Mouse (Mus musculus) cerebellum, postnatal 25 days (tissue): ENCODE measurements at regions not wholly inside any gene's neighbourhood (a gene's known extent, or its start where the extent isn't known, plus 50 kb on each side); places are given as distances from the start of the nearest gene placed in this dataset.
A peak's percentile ranks its signal among the peaks of the same experiment; 100 is the strongest.

ENCODE experiments used
- DNase-seq, 2 experiments: peaks; one replicate each; pipeline ENCODE4 v3.0.0; 2021; ENCODE audit warnings: mixed read lengths in 2 of 2

DNA sequence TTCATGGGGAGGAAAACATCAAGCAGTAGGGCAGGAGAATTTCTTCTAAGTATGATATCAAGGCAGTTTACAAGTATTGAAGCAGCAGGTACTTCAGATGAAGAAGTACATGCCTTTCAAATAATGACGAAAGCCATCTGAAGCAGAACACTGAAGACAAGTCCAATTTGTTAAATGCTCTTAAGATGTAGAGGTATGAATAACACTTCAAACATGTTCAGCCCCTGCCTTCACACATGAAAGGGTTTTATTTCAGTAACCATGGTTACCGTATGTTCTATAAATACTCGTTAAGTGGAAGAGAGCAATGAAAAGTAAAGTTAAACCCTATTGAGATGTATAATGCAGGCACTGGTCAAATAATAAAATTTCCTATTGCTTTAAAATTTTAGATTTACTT is 101.8 kb downstream of the Mospd2 start:
- DNase-seq: no peak

DNA sequence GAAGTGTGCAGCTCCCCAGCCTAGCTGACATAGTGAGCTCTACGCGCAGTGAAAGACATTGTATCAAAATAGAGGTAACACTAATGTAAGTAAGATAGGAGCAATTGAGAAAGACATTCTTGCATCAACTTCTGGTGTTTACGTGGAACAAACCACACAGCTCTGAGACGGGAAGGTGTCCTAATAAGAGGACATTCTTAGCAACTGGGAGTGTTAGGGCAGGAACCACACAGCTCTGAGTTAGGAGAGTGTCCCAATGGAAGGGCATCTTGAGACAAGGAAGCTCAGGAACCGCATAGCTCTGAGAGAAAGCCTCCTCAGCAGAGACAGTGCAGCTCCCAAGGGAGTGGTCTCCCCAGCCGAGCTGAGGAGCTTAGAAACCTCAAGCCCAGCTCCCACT is 139.8 kb downstream of the Mospd2 start:
- DNase-seq: no peak

GRCm38 (mm10) chrX:164820906-164821305 is 159.3 kb downstream of the Mospd2 start:
- DNase-seq: no peak

DNA sequence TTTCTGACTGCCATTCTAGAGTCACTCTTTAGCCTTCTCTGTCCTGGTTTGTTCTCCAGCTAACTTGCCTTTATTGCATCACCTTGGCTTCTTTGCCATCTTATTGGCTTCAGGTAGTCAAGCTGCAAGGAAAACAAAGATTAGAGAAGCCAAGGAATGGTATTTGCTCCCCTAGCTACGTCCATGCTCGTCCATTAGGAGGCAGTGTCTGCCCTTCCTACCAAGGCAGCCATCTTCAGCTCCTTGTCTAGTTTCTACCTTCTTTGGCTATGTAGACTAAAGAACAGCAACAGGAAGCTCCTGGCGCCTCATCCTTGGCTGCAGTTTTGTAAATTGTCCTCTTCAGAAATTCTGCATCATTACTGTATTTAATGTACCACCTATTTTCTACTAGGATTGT is 192.9 kb downstream of the Mospd2 start:
- no peak for DNase-seq

GRCm38 (mm10) chrX:164764919-164765318 is 215.3 kb downstream of the Mospd2 start:
- no peak for DNase-seq

DNA sequence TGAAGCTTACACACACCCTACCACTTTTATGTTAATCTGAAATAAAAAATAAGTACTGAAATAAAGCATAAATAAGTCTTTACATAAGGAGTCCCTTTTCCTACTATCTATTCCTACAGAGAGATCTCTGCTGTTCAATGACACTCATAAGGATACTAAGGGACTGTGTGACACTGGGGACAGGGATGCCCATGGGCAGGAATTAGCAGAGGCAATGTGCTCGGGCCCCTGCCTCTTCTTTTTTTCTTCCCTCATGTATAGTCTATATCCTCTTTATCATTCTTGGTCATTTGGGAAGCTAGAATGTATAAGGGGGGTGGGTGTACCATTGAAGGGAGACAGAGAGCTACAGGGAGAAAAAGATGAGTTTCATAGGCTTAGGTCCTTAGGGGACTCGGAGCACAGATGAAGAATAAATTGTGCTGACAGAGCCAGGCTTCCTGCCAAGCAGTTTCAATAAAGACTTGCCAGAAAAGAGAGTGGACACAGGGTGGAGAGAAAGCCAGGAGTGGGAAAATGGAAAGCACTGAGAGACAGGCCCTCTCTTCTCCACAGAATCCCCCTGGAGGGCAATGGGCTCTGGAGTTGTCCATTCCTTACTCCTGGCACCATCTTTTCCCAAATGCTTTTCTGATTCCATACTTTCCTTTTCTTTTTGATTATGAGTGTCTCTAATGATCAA is 216.3 kb downstream of the Mospd2 start:
- DNase-seq: peak; percentile 27 to 52

DNA sequence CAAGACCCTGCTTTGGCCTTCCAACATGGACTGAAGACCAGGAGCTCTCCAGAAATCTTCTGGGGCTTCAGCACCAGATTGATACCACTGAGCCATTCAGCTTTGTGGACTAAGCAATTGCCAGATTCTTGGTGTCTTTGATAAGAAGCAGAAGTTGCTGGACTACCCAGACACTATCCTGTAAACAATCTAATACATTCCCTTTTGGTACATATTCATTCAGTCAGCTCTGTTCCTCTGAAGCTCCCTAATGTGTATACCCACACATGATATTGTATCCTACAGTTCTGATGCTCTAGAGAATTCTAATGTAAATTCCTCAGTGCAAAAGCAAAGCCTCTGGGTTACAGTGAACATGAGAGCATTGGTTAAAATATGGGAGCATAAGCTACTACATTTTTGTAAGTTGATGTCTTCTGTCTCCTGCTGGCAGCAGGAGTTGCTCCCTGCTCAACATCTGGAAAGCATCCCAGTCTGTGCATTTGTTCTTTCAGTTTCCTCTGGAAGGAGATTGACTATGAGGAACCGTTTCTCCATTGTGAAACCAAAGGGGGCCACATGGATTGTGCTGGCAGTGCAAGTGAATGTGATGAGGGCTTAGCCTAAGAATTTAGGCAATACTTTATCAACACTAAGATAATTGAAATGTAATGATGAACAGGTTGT is 234.5 kb downstream of the Mospd2 start:
- DNase-seq: no peak
